Mouse (Mus musculus) spleen, adult 2 months (tissue): ENCODE results near the gene Chchd2.

ENCODE experiments used
- CTCF ChIP-seq: fragments of 200-500 bp; IDR thresholded peaks from 2 replicates; pipeline ENCODE4 v1.5.1; 2011; ENCODE audit warnings: mild to moderate bottlenecking, inconsistent platforms; ENCODE audit not compliant: insufficient read depth, insufficient read length, insufficient replicate concordance; ENCODE audit errors: extremely low read depth
- POLR2A ChIP-seq: fragments of 200-500 bp; IDR thresholded peaks from 2 replicates; pipeline ENCODE4 v1.6.1; 2011; ENCODE audit warnings: low read depth, low read length, inconsistent platforms

DNA sequence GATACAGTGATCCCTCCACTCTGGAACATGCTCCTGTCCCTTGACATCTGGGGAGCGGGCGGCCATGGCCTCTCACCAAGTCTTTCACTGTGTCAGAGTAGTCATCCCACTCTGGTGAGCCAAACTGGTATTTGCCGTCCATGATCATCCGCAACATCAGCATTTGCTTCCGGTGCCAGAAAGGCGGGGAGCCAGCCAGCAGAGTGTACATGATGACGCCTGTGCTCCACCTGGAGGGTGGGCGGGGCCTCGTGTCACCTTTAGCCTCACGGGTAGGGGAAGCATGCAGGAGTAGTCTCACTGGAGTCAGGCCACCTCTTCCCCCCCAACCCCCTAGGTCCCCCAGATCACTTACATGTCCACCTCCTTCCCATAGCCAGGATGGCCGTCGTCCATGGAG lies 21.4 kb downstream of the Chchd2 start:
- TF ChIP-seq POLR2A (no peak), CTCF (no peak)
